Mouse (Mus musculus) urinary bladder, postnatal 25 days (tissue): ENCODE data around the gene Piga.

Experiments used
- DNase-seq: peaks from one replicate; pipeline ENCODE4 v3.0.0; 2022; ENCODE audit warnings: low spot score

Gene Piga

DNA sequence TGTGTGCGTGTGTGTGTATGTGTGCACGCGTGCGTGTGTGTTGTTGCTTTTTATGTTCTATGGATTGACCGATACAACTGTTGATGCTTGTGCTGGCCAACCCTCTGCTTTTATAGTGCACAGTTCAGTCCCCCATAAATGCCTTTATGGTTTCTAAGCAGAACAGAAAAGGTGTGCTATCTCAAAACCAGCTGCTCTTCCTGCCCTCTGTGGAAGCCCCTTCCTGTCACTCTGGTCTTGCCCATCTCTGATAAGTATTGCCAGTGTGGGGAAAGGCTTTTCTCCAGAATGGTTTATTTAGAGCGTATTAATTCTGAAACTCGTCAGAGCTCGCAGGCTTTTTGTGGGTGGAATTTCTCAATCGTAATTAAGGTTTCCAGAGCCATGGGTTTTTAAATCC lies 13.1 kb downstream of the Piga start:
- DNase-seq: no peak

DNA sequence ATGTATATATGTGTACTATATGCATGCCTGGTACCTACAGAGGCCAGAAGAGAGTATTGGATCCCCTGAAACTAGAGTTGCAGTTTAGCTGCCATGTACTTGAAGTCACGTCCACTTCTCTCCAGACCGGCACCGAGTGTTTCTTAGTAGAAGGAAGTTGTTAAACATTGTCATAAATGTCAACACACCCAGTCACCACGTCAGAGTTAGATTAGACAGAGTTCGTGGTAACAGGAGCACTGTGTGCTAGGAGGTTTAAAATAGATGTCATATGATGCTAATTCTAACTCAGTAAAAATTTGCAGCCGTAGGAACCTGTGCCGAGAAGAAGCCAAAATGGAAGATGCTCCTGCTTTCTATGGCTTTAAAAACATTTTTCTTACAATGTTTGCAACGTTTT lies 17.1 kb downstream of the Piga start, which contains the start of gene Asb11:
Asb11 (plus strand) TSS at position 286 of the 400 bp plus-strand sequence.
- no peak for DNase-seq

DNA sequence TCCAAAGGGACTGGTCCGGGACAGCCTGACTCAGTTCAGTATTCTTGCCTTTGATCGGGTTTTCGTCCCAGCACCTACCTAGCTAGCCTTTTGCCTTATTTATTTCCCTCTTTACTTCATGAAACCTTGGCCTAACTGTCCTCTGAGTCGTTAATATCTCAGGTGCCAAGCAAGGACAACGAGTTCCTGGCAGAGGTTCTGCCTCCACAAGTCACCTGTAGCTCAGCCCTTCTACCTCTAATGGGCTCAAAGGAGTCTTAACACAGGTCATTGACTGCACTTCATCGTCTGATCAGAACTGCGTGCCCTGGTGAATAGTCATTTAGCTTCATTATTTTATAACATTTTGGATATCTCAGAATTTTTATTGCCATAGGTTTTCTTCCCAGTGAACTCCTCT lies 19.9 kb downstream of the Piga start:
- no peak for DNase-seq

DNA sequence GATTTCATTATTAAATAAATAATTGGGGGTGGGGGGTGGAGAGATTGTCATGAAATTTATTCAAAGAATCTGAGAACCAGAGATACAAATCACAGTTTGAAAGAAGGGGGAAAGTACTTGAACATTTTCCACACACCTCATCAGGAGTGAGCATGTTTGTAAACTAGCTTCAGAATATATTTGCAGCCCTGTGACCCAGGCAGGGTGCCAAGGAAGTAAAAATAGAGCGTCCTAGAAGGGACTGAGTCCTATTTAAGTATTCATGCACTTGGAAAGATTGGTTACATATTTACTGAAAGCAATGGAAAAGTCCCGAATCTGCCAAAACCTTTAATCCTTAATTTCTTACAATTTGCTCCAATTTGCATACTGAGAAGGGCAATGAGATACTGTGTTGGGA lies 20.6 kb downstream of the Piga start:
- no peak for DNase-seq

DNA sequence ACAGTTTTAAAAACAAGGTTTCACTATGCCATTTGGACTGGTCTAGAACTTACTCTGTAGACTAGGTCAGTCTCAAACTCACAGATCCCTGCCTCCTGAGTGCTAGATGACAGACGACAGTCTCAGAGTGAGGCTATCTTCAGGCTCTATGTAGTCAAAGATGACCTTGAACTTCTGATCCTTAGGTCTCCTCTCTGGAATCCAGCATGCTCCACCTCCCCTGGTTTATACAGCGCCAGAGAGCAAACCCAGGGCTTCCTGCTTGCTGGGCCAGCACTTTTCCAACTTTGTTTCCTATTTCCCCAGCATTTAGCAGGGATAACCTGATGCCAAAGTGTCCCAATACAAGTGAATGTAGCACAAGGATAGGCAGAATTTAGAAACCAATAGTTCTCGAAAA lies 21.1 kb downstream of the Piga start:
- DNase-seq: no peak

DNA sequence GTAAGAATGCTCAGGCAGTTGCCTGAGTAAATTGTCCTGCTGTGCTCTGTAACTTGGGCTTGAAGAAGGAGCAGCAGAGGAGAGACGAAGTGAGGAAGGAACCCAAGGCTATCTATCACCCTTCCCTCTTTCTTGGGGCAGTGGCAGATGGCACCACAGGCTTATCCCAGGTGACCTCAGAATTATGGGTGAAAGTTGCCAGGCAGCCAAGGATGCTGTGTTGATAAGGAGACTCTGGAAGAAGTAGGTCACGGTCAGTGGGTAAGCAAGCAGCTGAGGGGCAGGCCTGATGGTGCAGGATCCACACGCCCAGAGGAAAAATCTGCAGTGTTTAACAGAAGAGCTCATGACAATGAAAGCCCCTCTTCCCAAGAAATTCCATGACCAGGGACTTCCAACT lies 21.7 kb downstream of the Piga start:
- DNase-seq: no peak

DNA sequence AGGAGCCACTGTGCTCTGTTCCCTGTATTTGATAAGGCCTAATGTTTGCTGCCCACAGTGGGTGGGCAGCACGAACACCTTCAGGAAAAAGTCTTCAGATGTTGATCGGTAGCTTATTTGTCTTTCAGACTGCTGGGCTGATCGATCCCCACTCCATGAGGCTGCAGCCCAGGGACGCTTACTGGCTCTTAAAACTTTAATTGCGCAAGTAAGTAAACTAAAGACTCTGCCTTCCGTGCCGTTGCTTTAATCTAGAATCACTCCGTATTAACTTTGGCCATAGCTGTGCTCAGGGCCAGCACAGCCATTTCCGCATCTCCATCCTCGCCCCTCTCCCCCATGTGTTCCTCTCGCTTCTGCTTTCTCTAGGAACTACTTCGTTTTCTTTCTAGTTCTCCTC lies 26.0 kb downstream of the Piga start:
- DNase-seq: no peak

DNA sequence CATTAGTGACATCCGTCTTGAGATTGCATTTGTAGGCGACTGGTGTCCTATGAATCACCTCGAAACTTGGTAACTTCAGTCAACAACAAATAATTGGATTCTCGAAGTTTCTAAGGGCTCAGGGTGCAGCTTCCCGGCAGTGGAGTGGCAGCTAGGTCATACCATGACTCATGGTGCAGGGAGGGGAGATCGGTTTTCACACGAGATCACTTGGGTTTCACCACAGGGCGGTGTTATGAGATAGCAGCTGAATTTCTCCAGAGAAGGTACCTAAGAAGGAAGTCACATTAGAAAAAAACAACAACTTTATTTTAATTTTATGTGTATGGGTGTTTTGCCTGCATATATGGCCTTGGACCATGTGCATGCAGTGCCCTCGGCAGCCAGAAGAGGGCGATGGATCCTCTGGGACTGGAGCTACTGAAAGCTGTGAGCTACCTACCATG lies 26.5 kb downstream of the Piga start:
- peak; percentile 7 for DNase-seq

DNA sequence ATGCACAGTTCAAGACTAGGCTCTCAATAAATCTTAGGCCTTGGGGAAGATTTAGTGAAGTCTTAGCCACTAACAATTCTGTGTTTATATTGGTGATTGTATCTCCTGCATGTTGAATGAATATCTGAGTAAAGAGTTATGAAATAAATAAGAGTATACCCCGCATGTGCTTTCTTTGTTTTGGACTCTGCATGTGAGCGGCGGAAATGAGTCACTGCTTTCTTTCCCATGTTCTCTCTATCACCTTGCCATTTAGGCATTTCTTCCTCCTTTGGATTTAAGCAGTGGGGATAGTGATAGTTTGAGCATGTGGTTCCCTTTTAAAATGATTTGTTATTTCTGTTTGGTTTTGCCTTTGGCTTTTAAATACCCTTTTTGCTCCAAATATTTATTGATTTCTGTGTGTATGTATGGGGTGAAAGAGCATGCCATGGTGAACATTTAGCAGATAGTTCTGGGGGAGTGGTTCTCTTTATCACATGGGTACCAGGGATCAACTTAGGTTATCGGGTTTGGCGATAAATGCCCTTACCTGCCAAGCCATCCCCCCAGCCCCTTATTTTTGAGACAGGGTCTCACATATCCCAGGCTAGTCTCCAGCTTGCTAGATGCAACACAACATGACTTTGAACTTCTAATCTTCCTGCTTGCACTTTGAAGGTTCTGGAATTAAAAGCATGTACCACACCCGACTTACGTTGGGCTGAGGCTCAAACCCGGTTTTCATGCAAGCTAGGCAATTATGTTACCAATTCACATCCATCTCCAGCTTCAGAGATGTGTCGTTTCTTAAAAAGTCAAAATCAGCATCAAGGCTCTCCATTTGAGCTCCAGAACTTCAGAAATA lies 27.5 kb downstream of the Piga start:
- DNase-seq: no peak

DNA sequence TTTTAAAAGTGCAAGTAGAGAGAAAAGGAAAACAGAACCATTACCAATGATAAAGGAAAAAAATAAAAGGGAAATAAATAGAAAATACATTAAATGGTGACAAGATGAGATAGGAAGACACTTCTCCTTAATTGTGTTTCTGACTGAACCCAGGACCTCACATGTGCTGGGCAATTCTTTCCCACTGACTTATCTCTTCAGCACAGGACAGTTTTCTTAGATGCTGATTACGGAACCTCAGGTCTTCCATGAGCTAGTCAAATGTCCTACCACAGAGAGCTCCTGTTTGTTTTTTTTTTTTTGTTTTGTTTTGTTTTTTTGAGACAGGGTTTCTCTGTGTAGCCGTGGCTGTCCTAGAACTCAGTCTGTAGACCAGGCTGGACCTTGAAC lies 28.1 kb downstream of the Piga start:
- no peak for DNase-seq

DNA sequence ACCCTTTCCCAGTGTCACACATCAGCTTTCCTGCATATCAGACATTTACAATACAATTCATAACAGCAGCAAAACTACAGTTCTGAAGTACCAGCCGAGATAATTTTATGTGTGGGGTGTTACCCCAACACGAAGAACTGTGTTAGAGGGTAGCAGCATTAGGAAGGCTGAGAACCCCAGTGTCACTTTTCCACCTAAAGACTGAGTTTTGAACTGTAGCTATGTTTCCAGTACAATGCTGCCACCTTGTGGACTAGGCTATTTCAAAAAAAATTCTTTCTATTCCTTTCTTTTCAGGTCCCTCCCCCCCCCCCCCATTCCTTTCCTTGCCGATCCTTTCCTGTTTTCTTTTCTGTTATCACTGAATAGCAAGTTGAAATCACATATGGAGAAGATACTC lies 29.6 kb downstream of the Piga start:
- peak; percentile 24 for DNase-seq

DNA sequence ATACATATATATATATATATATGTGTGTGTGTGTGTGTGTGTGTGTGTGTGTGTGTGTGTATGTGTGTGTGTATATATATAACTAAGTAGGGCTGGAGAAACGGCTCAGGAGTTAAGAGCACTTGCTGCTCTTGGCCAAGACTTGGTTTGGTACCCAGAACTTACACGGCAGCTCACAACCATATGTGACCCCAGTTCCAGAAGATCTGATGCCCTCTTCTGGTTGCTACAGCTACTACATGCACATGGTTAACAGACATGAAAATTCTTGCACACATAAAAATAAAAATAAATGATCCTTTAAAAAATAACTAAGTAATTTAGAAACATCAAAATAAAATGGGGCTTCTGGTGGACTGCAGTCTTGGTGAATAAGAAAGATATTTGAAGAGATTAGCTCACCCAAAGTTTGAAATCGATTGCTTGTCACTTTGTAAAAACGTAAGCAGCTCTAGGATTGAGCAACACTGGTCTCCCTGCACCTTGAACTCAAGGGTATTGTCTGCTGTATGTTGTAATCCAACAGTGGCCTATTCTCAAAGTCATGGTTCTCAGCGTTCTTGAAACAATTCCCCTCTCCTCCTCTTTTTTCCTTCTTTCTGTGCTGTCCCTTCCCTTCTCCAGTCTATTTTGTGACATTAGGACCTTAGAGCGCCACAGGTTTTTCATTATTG lies 39.8 kb downstream of the Piga start:
- DNase-seq: no peak
